8 mouse cellular contexts compared by ENCODE assay signal in the genomic region with DNA sequence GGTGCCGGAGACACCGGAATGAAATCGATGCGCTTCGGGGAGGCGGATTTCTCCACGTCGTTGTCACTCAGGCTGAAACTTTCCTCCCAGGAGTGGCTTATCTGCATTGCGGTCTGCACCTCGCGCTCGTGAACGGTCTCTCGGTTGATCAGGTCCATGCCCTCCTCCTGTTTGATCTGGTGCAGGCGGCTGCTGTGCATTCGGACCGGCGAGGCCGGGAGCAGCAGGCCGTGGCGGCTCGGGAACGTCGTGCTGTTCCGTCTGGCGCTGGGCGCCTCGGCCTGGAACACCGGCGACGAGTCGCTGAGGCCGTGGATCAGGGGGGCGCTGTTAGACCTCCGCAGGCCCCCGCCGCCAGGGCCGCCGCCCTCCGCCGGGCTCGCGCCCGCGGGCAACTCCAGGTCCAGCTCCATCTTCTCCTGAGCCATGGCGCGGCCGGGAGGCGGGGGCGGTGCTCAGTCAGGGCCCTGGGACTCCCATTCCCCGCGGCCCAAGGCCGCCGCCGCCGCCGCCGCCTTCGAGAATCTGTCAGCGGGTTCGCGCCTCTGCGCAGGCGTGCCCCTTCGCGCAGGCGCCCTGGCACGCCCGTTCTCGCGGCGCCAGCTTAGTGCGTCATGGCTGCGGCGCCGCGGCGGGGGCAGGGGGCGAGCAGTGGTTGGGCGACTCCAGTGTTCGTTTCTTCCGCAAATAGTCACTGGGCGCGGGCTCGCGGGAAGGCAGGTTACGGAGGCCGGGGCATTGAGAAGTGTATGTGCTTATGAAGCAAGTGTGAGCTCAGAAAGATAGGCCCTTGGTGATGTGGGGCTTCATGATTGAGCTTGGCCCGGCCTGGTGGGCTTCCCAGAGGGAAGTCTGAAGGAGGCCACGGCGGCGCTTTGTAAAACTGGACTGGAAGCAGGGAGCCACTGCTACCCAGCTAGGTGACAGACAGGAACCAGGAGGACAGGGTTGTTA. TPM values are rescaled to one million over a fixed set of nuclear protein-coding genes. Genes with fewer than 3 reads are reported as not detected.
DNase-seq lines count a peak whose midpoint lies in the region; ATAC-seq and TF ChIP-seq lines count a peak whose summit lies in the region.

A gene (minus strand): TSS at position 428 of the 954 bp plus-strand sequence.

- intact Hi-C loops in heart, adult 2 months (cut with DNase I) = loop anchor here (1.0 to 5.0 kb wide), 4 partner anchors 79 to 720 kb away; a partner anchor contains a TSS

- H3K36me3 ChIP-seq in embryonic facial prominence, embryonic 13.5 days = no peaks in the 10 kb centered on the region
- 0 out of 2 replicates have a peak, but pooled peaks cover 4% of the 10 kb centered on the region for H3K36me3 ChIP-seq in heart, adult 2 months (ENCODE audit: control insufficient read depth, insufficient read depth, low read length)
- H3K36me3 ChIP-seq in limb, embryonic 13.5 days = peaks cover 8% of the 10 kb centered on the region; the same call in 1 of the 2 replicates
- no peaks in the 10 kb centered on the region for H3K36me3 ChIP-seq in midbrain, embryonic 16.5 days (ENCODE audit: control insufficient read depth, insufficient read depth, low read length)

- no peaks in the 10 kb centered on the region for H3K27me3 ChIP-seq in embryonic facial prominence, embryonic 13.5 days
- H3K27me3 ChIP-seq in heart, adult 2 months (ENCODE audit: control insufficient read depth, insufficient read depth, low read length) = no peaks in the 10 kb centered on the region
- no peaks in the 10 kb centered on the region for H3K27me3 ChIP-seq in limb, embryonic 13.5 days
- H3K27me3 ChIP-seq in midbrain, embryonic 16.5 days (ENCODE audit: control insufficient read depth, insufficient read depth, low read depth, low read length) = no peaks in the 10 kb centered on the region

- no peaks in the 10 kb centered on the region for H3K79me2 ChIP-seq in heart, adult 2 months (replicated peaks; ENCODE audit: control insufficient read depth, insufficient read depth, low read length)

- H3K27ac ChIP-seq in embryonic facial prominence, embryonic 13.5 days = peak within 1 kb of the TSS; percentile 91
- peak within 1 kb of the TSS; percentile 94 for H3K27ac ChIP-seq in heart, adult 2 months
- peak within 1 kb of the TSS; percentile 91 for H3K27ac ChIP-seq in limb, embryonic 13.5 days
- H3K27ac ChIP-seq in midbrain, embryonic 16.5 days (ENCODE audit: low read length) = peak within 1 kb of the TSS; percentile 95

- TF ChIP-seq CTCF in heart, adult 2 months (IDR thresholded peaks at IDR 0.05) = peak; percentile 48

- peak within 1 kb of the TSS; percentile 64 for H3K4me2 ChIP-seq in embryonic facial prominence, embryonic 13.5 days
- peak within 1 kb of the TSS; percentile 71 for H3K4me2 ChIP-seq in limb, embryonic 13.5 days (replicated peaks)
- H3K4me2 ChIP-seq in midbrain, embryonic 16.5 days (ENCODE audit: low read length) = peak within 1 kb of the TSS; percentile 89

- H3K4me1 ChIP-seq in embryonic facial prominence, embryonic 13.5 days = peaks cover 13% of the 10 kb centered on the region
- peaks cover 4% of the 10 kb centered on the region for H3K4me1 ChIP-seq in heart, adult 2 months (ENCODE audit: control insufficient read depth, insufficient read depth, low read length)
- H3K4me1 ChIP-seq in limb, embryonic 13.5 days = peaks cover 13% of the 10 kb centered on the region
- H3K4me1 ChIP-seq in midbrain, embryonic 16.5 days (ENCODE audit: control insufficient read depth, insufficient read depth, low read length) = peaks cover 22% of the 10 kb centered on the region

- H3K9me3 ChIP-seq in embryonic facial prominence, embryonic 13.5 days = no peaks in the 10 kb centered on the region
- no peaks in the 10 kb centered on the region for H3K9me3 ChIP-seq in limb, embryonic 13.5 days
- no peaks in the 10 kb centered on the region for H3K9me3 ChIP-seq in midbrain, embryonic 16.5 days (replicated peaks; ENCODE audit: control insufficient read depth, low read length, poor library complexity, severe bottlenecking)

- peak within 1 kb of the TSS; percentile 88 for H3K9ac ChIP-seq in embryonic facial prominence, embryonic 13.5 days
- H3K9ac ChIP-seq in heart, adult 2 months (ENCODE audit: low read depth, low read length) = peak within 1 kb of the TSS; percentile 79
- peak within 1 kb of the TSS; percentile 94 for H3K9ac ChIP-seq in limb, embryonic 13.5 days
- peak within 1 kb of the TSS; percentile 95 for H3K9ac ChIP-seq in midbrain, embryonic 16.5 days (ENCODE audit: low read depth, low read length)

- peak; percentile 92 for ATAC-seq in embryonic facial prominence, embryonic 13.5 days (ENCODE audit: insufficient number of reproducible peaks, insufficient read depth, low FRiP score, low TSS enrichment, low read depth)
- ATAC-seq in limb, embryonic 13.5 days (ENCODE audit: low FRiP score, low read depth) = peak; percentile 98
- ATAC-seq in midbrain, embryonic 16.5 days = peak; percentile 98

- WGBS in embryonic facial prominence, embryonic 13.5 days = under 1% methylated on average over 90 of the region's 92 CpGs
- WGBS in heart, adult 2 months = 1% methylated on average over 91 of the region's 92 CpGs
- under 1% methylated on average over 91 of the region's 92 CpGs for WGBS in limb, embryonic 13.5 days
- WGBS in midbrain, embryonic 16.5 days = under 1% methylated on average over 85 of the region's 92 CpGs

- peak; percentile 92 for DNase-seq in 3134 (ENCODE audit: extremely low read depth, insufficient read length, low spot score)
- DNase-seq in adrenal gland, postnatal 36 days = peak; percentile 93 to 95
- peak; percentile 94 to 96 for DNase-seq in heart, adult 2 months
- peak; percentile 83 to 84 for DNase-seq in kidney, adult 8-10 months
- DNase-seq in spleen, postnatal 10 days (ENCODE audit: low spot score in 2 of 2) = peak; percentile 87 to 93

- no peak for TF ChIP-seq EP300 in heart, adult 2 months (IDR thresholded peaks at IDR 0.05; ENCODE audit: insufficient read depth, low read depth, low read length)

- peak within 1 kb of the TSS; percentile 80 for H3K4me3 ChIP-seq in embryonic facial prominence, embryonic 13.5 days
- peak within 1 kb of the TSS; percentile 87 for H3K4me3 ChIP-seq in heart, adult 2 months
- H3K4me3 ChIP-seq in limb, embryonic 13.5 days = peak within 1 kb of the TSS; percentile 87
- H3K4me3 ChIP-seq in midbrain, embryonic 16.5 days (ENCODE audit: low read depth, low read length) = peak within 1 kb of the TSS; percentile 85

- TF ChIP-seq POLR2A in heart, adult 2 months (IDR thresholded peaks at IDR 0.05; ENCODE audit: insufficient read depth, low read depth, low read length) = peak; percentile 83

RNA-seq across cellular contexts. Expression of the gene that starts here (rescaled TPM):
- total RNA-seq in adrenal gland, postnatal 36 days (2021) = 10 to 100 TPM; 28.4 to 33.1 TPM
- 58.2 and 59.4 TPM in 2 replicates for polyA plus RNA-seq in embryonic facial prominence, embryonic 13.5 days (2015; fragmentation: Nextera tagmentation; extraction: Ambion mirVana)
- total RNA-seq in heart, adult 2 months (2021) = 10 to 100 TPM; 25.2 to 28.8 TPM
- 26.4 and 27.4 TPM in 2 replicates for polyA plus RNA-seq in heart, adult 2 months (2012; rRNA removed)
- polyA plus RNA-seq in limb, embryonic 13.5 days (2015; fragmentation: Nextera tagmentation; extraction: Ambion mirVana) = 48.2 and 54.2 TPM in 2 replicates
- polyA plus RNA-seq in midbrain, embryonic 16.5 days (2015; fragmentation: Nextera tagmentation; extraction: Ambion mirVana) = 52.7 and 52.9 TPM in 2 replicates

Comparison
In these comparisons a context has a peak if more than half of its experiments do, and no peak if none do; other contexts are left out.
1. Peak in every context shown above with its lines: DNase-seq, ATAC-seq, H3K4me3 ChIP-seq and H3K27ac ChIP-seq.